Mouse (Mus musculus) inflammation-experienced regulatory T-cells, adult 6 months (primary cell): ENCODE data around the gene Nox4. TPM values are rescaled to one million over a fixed set of nuclear protein-coding genes. Genes with fewer than 3 reads are reported as not detected.
"Not testable (repeated sequence)": the region's sequence is repeated elsewhere in the genome, so short reads cannot be mapped to it uniquely, and the experiment has no call there.

Experiments
- ATAC-seq: one replicate; pipeline ENCODE4 v1.8.0; 2017
- polyA plus RNA-seq, 3 experiments: library from polyadenylated mRNA; unstranded; fragments of 100-300 nt; shearing (Covaris generic); gene quantifications; one replicate each; pipeline ENCODE4 v1.2.1; 2017

The Nox4 gene
- polyA plus RNA-seq, 3 experiments from 2014 or later, result not detected

DNA sequence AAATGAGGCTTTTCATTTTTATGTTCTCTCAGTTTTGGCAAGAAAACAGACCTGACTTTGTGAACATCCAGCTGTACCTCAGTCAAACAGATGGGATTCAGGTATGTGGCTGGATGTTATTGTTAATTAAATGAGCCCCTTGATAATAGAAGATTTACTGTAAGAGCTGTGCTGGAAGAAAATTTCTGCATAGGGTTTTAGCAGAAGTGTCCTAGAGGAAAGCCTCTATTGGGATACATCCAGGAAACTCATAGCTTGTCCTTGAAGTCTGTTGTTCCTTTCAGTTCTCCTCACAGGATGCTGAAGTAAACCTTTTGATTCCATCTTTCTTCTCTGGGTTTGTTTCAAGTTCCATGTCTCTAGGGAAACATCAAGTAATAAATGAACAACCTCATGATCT lies 128.4 kb downstream of the Nox4 start:
- ATAC-seq, result no peak

GRCm38 (mm10) chr7:87374935-87375334 lies 129.0 kb downstream of the Nox4 start:
- ATAC-seq, result no peak

DNA sequence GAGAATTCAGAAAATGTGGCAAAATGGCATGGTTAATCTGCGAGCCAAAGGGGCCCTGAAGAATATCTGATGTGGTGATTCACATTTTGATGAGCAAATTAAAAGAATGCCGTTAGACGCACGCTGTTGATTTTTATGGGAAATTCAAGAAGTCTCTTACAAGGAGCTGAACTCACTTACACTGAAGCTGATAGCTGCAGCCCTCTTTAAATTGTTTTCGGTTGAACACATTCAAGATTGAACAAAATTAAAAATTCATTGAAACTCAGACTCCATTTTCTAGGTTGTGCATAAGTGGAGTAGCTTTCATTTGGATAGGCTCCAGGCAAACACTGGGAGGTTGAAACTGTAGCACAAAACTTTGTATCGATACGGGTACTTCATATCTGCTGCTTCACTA lies 151.1 kb downstream of the Nox4 start:
- ATAC-seq, result no peak

- ATAC-seq, result not testable (repeated sequence)
These were observed 165.5 kb downstream of the Nox4 start for GRCm38 (mm10) chr7:87411373-87411772.

GRCm38 (mm10) chr7:87413271-87413670 lies 167.4 kb downstream of the Nox4 start:
- no peak for ATAC-seq

Other genes with a start within 250 kb of the Nox4 start
- under 1 TPM in 2 of 3 experiments, not detected in 1; 0.09 TPM for gene Vmn2r79, start 250.0 kb upstream of the Nox4 start, polyA plus RNA-seq
- gene Tyr, start 247.4 kb downstream of the Nox4 start, polyA plus RNA-seq, result not detected